Mouse (Mus musculus) embryonic fibroblast, embryonic 13.5 days (primary cell): ENCODE measurements around the gene Eif2b3.

Experiments used
- CTCF ChIP-seq: IDR thresholded peaks from 2 replicates; pipeline ENCODE4 v1.5.1; 2011; ENCODE audit warnings: mild to moderate bottlenecking, control low read depth, low read length, moderate library complexity, borderline replicate concordance; ENCODE audit not compliant: insufficient read depth
- POLR2A ChIP-seq: IDR thresholded peaks from 2 replicates; pipeline ENCODE4 v1.6.1; 2011; ENCODE audit warnings: low read depth, mild to moderate bottlenecking, control low read depth, low read length, moderate library complexity

GRCm38 (mm10) chr4:117130790-117131189 is 111.6 kb downstream of the Eif2b3 start:
- TF ChIP-seq POLR2A = no peak
- TF ChIP-seq CTCF = no peak
